Mouse (Mus musculus) CD4-positive, CD25-positive, alpha-beta regulatory T cell, adult 2 months (primary cell): ENCODE data around the gene Slc5a5.

Source experiments
- DNase-seq: peaks from one replicate; pipeline ENCODE4 v3.0.0-alpha.2; 2012; ENCODE audit warnings: low read depth, low spot score

Slc5a5 gene

DNA sequence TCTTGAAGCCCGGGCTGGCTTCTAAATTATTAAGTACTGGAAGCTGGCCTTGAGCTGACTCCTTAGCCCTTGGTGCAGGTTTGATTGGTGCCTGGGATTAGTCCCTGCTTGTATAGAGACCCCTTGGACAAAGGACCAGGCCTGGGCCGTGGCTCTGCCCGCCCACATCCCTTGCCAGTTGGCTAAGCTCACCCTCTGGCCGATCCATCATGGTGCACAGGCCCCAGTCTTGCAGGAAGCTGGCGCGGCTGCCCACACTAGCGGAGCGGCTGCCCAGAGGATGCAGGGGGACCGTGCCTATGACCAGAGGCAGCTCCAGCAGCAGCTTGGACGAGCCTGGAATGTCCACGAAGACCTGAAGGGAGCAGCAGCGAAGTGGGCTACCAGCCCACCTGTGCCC, 55.9 kb downstream of the Slc5a5 start:
- no peak for DNase-seq

DNA sequence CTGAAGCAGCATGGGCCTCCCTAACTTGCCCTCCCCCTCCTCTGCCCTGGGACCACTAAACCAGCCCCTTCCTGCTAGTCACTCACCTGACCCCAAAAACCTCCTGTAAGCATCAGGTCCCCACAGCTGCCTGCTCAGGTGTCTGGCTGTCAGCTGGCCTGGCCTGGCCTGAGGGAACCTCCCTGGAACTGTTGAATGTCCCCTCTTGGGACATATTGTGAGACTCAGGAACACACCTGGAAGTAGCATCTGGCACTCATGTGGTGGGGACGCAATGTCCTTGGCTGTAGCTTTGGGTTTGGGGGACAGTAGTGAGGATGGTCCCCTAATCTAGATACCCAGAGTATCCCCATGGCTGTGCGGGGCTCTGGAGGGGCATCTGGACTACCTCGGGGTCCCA, 58.5 kb downstream of the Slc5a5 start:
- DNase-seq: no peak

DNA sequence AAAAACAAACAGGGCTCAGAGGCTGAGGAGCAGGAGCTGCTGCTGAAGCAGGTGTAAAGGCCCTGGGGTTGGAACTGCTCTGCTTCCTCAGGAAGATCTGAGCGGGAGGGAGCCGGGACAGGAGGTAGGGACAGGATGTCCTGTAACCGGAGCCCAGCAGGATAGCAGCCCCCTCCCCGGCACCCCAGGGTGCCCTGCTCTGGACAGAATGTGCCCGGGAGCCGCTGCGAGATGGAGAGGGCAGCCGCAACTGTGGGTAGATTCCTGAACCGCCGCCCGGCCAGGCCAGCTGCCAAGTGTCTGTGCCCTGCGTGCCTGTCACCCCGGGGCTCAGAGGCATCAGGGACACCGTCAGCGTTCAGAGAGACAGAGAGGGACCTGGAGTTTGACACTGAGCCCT, 59.0 kb downstream of the Slc5a5 start:
- DNase-seq: no peak

DNA sequence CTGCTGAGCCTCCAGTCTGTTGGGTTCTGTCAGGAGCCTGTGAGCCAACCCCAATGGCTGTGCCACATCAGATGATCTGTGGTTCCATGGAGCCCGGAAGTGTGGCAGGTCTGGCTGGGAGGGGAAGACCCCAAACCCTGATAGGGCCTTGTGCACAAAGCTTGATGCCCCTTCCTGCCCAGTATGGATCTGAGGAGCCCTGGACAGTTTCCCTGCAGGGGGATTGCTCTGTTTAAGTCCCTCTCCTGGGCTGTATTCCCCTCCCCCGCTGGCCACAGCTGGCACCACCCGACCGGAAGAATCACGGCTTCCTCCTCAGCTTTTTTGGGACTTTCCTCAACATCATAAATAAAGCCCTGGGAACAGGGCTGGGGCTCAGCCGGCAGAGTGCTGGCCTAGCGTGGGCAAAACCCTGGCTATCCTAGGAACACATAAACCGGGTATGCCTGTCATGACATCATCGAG, 59.5 kb downstream of the Slc5a5 start:
- DNase-seq: peak; percentile 65
